Mouse (Mus musculus) hindbrain, embryonic 15.5 days (tissue): ENCODE results near the gene Kin. TPM values are rescaled to one million over a fixed set of nuclear protein-coding genes. Genes with fewer than 3 reads are reported as not detected.
A peak's percentile ranks its signal among the peaks of the same experiment; 100 is the strongest.

Experiments used
- ATAC-seq: fragments of 200-750 bp; cut with Nextera tagmentation; 2 replicates; pipeline ENCODE4 v1.8.0; 2017; ENCODE audit warnings: low read depth, moderate number of reproducible peaks, moderate TSS enrichment; ENCODE audit not compliant: low FRiP score
- H3K27ac ChIP-seq: fragments of 300-500 bp; sonication (generic); replicated peaks from 2 replicates; pipeline ENCODE4 v1.5.1; 2015; ENCODE audit warnings: mild to moderate bottlenecking, inconsistent platforms
- H3K27me3 ChIP-seq: fragments of 300-500 bp; sonication (generic); 2 replicates; pipeline ENCODE4 v1.6.1; 2015; ENCODE audit warnings: control low read depth, inconsistent platforms
- H3K36me3 ChIP-seq: fragments of 300-500 bp; sonication (generic); 2 replicates; pipeline ENCODE4 v1.6.1; 2015; ENCODE audit warnings: control low read depth, inconsistent platforms
- H3K4me1 ChIP-seq: fragments of 300-500 bp; sonication (generic); replicated peaks from 2 replicates; pipeline ENCODE4 v1.6.1; 2015; ENCODE audit warnings: control low read depth, inconsistent platforms
- H3K4me2 ChIP-seq: fragments of 300-500 bp; sonication (generic); 2 replicates; pipeline ENCODE4 v1.6.1; 2015; ENCODE audit warnings: moderate library complexity, mild to moderate bottlenecking, inconsistent platforms
- H3K4me3 ChIP-seq: fragments of 300-500 bp; sonication (generic); 2 replicates; pipeline ENCODE4 v1.5.1; 2015; ENCODE audit warnings: mild to moderate bottlenecking, inconsistent platforms
- H3K9ac ChIP-seq: fragments of 300-500 bp; sonication (generic); 2 replicates; pipeline ENCODE4 v1.6.1; 2015; ENCODE audit warnings: inconsistent platforms
- H3K9me3 ChIP-seq: fragments of 300-500 bp; sonication (generic); 2 replicates; pipeline ENCODE4 v1.6.1; 2016; ENCODE audit warnings: control low read depth, inconsistent platforms
- WGBS: fragments of 180-500 bp; shearing (Covaris S2); methylation state at CpG from one replicate; pipeline ENCODE4 v1.1.7; 2015; 5-methylcytosine and 5-hydroxymethylcytosine counted together
- polyA plus RNA-seq: library from polyadenylated mRNA; unstranded; fragments of >200 nt; fragmentation: Nextera tagmentation; extraction: Ambion mirVana; gene quantifications from 2 replicates; pipeline ENCODE4 v1.2.1, GENCODE M21; 2015

Kin gene
- polyA plus RNA-seq = 27.7 and 29.4 TPM in 2 replicates

DNA sequence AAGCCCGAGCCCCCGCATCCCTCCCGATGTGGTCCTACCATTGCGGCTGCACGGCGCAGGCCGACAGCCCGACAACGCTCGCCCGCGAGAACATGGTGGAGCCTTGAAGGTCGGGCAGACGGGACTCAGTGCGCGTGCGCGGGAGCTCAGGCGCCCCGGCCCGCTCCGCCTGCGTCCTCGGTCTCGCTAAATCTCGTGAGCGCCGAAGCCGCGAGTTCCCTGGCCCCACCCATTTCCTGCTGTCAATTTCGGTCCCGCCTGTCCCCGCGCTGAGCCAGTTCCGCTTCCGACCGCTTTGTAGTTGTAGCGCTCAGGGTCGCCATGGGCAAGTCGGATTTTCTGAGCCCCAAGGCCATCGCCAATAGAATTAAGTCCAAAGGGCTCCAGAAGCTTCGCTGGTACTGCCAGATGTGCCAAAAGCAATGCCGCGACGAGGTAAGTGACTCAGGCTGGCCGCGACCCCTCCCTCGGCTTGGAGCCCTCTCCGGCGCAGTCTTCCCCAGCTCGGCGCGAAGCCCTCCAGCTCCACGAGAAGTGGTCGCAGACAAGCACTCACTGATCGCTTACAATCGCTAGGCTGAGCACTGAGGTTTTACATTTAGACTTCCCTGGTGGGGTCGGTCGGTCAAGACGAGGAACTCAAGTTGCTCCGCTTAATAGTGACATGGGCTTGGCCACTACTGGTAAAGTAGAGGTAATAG, at the start of gene Kin, which contains the start of gene Atp5c1:
Kin (plus strand) TSS at position 284 of the 701 bp plus-strand sequence.
Atp5c1 (minus strand) TSS at position 201 of the 701 bp plus-strand sequence.
- WGBS = under 1% methylated on average over 61 of the region's 61 CpGs

GRCm38 (mm10) chr2:10033684-10034083, 46.7 kb upstream of the Kin start:
- Histone ChIP-seq H3K4me3 (no peak overlapping the region), H3K27ac (no peak overlapping the region), H3K36me3 (no peaks in the 10 kb centered on the region), H3K27me3 (no peaks in the 10 kb centered on the region), H3K4me1 (no peaks in the 10 kb centered on the region), H3K4me2 (no peak overlapping the region), H3K9ac (no peak overlapping the region), H3K9me3 (no peaks in the 10 kb centered on the region)
- 76% methylated on average over 4 of the region's 4 CpGs for WGBS
- no peak for ATAC-seq

More for the DNA sequence above, at the start of gene Kin, which contains the start of gene Atp5c1:
- H3K27me3 ChIP-seq = no peaks in the 10 kb centered on the region
- H3K36me3 ChIP-seq = no peaks in the 10 kb centered on the region
- peak within 1 kb of the TSS; percentile 96 for H3K27ac ChIP-seq
- peak within 1 kb of the TSS; percentile 76 for H3K4me2 ChIP-seq
- peak; percentile 98 for ATAC-seq
- peaks cover 39% of the 10 kb centered on the region for H3K4me1 ChIP-seq
- no peaks in the 10 kb centered on the region for H3K9me3 ChIP-seq
- peak within 1 kb of the TSS; percentile 98 for H3K9ac ChIP-seq
- H3K4me3 ChIP-seq = peak within 1 kb of the TSS; percentile 95

DNA sequence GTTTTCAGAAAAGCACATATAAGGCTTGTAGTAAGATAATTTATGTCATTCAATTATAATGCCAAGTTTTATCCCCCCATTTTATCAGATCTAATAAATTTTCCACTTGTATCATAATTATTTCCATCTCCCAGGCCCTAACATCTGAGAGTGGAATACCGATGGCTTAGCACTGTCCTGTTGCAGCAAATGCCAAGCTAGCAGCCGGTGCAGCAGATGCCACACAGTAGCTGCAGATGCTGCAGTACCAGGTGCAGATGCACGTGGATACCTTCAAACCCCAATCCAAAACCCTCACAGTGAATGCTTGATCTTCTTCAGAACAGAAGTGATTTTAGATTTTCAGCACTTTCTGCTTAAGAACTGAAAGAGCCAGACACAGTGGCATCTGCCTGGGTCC, 45.4 kb upstream of the Kin start:
- Histone ChIP-seq H3K9ac (no peak overlapping the region), H3K36me3 (peaks cover 5% of the 10 kb centered on the region; the same call in 1 of the 2 replicates), H3K4me2 (no peak overlapping the region), H3K4me1 (no peaks in the 10 kb centered on the region), H3K4me3 (no peak overlapping the region), H3K27me3 (no peaks in the 10 kb centered on the region), H3K9me3 (no peaks in the 10 kb centered on the region), H3K27ac (no peak overlapping the region)
- 78% methylated on average over 3 of the region's 3 CpGs for WGBS
- ATAC-seq = no peak

DNA sequence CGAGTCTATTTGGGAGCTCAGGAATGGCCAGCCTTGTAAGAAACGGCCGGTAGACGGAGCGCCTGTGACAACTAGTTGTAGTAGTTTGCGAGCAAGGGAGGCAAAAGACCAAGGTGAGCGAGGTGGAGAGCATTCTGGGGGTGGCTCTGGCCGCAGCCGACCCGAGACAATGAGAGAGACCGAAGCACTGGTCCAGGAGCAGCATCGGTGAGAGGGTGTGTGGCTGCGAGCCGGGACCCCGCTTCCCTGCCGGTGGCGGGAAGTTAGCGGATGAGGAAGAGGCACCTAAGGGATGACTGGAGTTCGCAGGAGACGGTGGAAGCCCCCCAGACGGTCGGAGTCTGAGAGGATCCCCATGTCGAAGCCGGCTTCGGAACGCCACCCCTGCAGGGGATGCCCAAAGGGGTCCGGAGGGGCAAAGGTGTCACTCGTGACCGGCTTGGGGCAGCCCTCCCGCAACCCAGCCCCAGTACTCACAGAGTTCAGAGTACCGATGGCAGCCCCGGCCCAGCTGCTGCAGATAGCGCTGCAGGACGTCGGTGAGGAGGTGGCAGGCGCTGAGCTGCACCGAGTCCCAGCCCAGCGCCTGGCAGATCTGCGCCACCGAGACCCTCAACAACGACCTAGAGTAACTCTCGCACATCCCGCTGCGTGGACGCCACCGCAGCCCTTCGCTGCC, 32.5 kb upstream of the Kin start:
- Histone ChIP-seq H3K27ac (peak overlapping the region; percentile 81), H3K4me1 (peaks cover 23% of the 10 kb centered on the region), H3K9me3 (no peaks in the 10 kb centered on the region), H3K36me3 (no peaks in the 10 kb centered on the region), H3K27me3 (no peaks in the 10 kb centered on the region), H3K9ac (peak overlapping the region; percentile 75), H3K4me2 (peak overlapping the region; percentile 91), H3K4me3 (peak overlapping the region; percentile 99)
- peak; percentile 81 for ATAC-seq
- WGBS = under 1% methylated on average over 47 of the region's 47 CpGs

- peak within 1 kb of the TSS; percentile 99 for H3K4me3 ChIP-seq
- H3K9ac ChIP-seq = peak within 1 kb of the TSS; percentile 75
- no peaks in the 10 kb centered on the region for H3K36me3 ChIP-seq
- H3K27me3 ChIP-seq = no peaks in the 10 kb centered on the region
- H3K9me3 ChIP-seq = no peaks in the 10 kb centered on the region
- ATAC-seq = peak; percentile 96
- H3K4me1 ChIP-seq = peaks cover 23% of the 10 kb centered on the region
- peak within 1 kb of the TSS; percentile 91 for H3K4me2 ChIP-seq
- under 1% methylated on average over 33 of the region's 36 CpGs for WGBS
- H3K27ac ChIP-seq = peak within 1 kb of the TSS; percentile 81
Observed at GRCm38 (mm10) chr2:10048461-10048860, 31.9 kb upstream of the Kin start, which contains the start of gene Taf3. Gene Taf3 (minus strand): TSS chr2:10048596.

GRCm38 (mm10) chr2:10049456-10049855, 30.9 kb upstream of the Kin start:
- no peak for ATAC-seq
- WGBS = 21% methylated on average over 10 of the region's 10 CpGs
- peak overlapping the region; percentile 99 for H3K4me3 ChIP-seq
- peaks cover 7% of the 10 kb centered on the region; the same call in 1 of the 2 replicates for H3K36me3 ChIP-seq
- H3K27me3 ChIP-seq = no peaks in the 10 kb centered on the region
- peaks cover 23% of the 10 kb centered on the region for H3K4me1 ChIP-seq
- no peak overlapping the region for H3K27ac ChIP-seq
- H3K9me3 ChIP-seq = no peaks in the 10 kb centered on the region
- peak overlapping the region; percentile 32; the same call in 1 of the 2 replicates for H3K9ac ChIP-seq
- H3K4me2 ChIP-seq = peak overlapping the region; percentile 91

DNA sequence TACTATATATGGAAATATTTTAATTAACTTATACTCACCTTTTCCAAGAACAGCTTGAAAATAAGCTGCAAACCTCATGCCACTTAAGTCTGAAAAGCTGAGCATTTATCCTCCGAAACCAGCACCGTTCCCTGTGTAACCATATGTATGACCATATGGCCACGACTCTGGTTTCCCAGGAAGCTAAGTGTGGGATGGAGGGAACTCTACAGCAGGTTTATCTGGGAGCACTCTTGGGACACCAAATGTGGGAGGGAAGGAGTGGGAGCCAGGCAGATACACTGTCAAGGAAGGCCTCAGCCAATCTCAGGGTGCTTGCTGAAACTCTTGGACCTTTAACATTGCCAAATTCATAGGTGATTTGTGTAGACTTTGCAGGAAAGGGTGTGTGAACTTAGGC, 29.5 kb upstream of the Kin start:
- Histone ChIP-seq H3K9ac (no peak overlapping the region), H3K36me3 (peaks cover 20% of the 10 kb centered on the region), H3K27ac (no peak overlapping the region), H3K4me2 (no peak overlapping the region), H3K4me1 (peaks cover 23% of the 10 kb centered on the region), H3K4me3 (no peak overlapping the region), H3K27me3 (no peaks in the 10 kb centered on the region), H3K9me3 (no peaks in the 10 kb centered on the region)
- no peak for ATAC-seq
- 76% methylated on average over 3 of the region's 3 CpGs for WGBS

DNA sequence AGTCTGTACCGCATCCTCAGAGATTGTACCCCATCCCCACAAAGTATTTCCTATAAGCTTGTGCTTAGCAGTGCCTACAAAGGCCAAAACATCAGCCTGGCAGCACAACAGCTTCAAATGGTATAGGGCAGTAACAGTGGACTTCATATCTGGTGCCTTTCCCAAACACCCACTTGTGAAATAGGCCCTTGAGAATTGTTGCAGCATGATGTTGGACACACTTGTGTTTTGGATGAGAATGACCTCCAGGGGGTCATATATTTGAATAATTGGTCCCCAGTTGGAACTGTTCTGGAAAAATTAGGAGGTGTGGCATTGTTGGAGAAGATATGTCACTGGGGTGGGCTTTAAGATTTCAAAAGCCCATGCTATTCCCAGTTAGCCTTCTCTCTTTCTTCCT, 28.4 kb upstream of the Kin start:
- Histone ChIP-seq H3K27me3 (no peaks in the 10 kb centered on the region), H3K9ac (no peak overlapping the region), H3K36me3 (peaks cover 29% of the 10 kb centered on the region), H3K9me3 (no peaks in the 10 kb centered on the region), H3K4me1 (peaks cover 16% of the 10 kb centered on the region), H3K27ac (no peak overlapping the region), H3K4me2 (no peak overlapping the region), H3K4me3 (no peak overlapping the region)
- no peak for ATAC-seq
- 96% methylated on average over 1 of the region's 1 CpGs for WGBS

DNA sequence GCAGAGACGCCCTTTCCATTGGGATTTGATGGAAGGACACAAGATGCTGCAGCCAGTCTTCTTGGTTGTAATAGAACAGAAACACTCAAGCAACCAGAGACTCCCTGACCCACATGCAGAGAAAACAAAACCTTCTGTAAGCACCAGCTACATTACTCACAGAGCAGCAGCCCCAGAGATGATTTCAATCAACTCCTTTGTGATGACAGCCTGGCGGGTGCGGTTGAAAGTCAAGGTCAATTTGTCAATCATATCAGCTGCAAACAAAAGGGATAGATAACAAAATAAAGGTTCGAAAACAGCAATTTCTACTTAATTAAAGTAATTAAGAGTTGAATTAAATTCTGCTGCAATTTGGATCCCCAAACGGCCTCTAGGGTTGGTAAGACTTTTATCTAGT, 21.6 kb upstream of the Kin start:
- Histone ChIP-seq H3K4me1 (no peaks in the 10 kb centered on the region), H3K27ac (no peak overlapping the region), H3K9me3 (no peaks in the 10 kb centered on the region), H3K27me3 (no peaks in the 10 kb centered on the region), H3K36me3 (peaks cover 81% of the 10 kb centered on the region), H3K4me2 (no peak overlapping the region), H3K4me3 (no peak overlapping the region), H3K9ac (no peak overlapping the region)
- ATAC-seq = no peak
- WGBS = 91% methylated on average over 5 of the region's 5 CpGs

- no peak for ATAC-seq
- Histone ChIP-seq H3K9ac (no peak overlapping the region), H3K27me3 (no peaks in the 10 kb centered on the region), H3K4me2 (no peak overlapping the region), H3K4me3 (no peak overlapping the region), H3K4me1 (peaks cover 3% of the 10 kb centered on the region), H3K36me3 (peaks cover 13% of the 10 kb centered on the region), H3K9me3 (no peaks in the 10 kb centered on the region), H3K27ac (no peak overlapping the region)
- WGBS = 96% methylated on average over 7 of the region's 7 CpGs
Observed at GRCm38 (mm10) chr2:10071751-10072150, 8.6 kb upstream of the Kin start.

DNA sequence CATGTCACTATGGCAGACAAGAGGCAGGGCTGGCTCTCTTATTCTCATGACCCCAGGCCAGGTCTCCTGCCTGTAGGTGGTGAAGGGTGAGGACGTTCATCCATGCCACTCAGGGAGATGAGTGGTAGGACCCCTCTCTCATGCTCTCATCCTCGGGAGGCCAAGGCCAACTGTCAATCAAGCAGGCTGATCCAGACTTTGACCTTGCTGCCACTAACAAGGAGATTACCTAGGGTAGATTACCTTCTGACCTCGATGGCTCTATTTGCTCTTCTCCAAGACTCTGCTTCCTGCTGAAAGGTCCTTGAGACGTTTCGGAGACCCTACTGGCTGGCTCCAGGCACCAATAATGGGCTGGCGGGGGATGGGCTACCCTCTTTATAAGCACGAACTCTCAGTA, 5.9 kb upstream of the Kin start:
- 84% methylated on average over 7 of the region's 7 CpGs for WGBS
- 0 out of 2 replicates have a peak, but pooled peaks have one; percentile 36 for ATAC-seq
- H3K4me1 ChIP-seq = peaks cover 28% of the 10 kb centered on the region
- H3K4me2 ChIP-seq = no peak overlapping the region
- H3K9me3 ChIP-seq = no peaks in the 10 kb centered on the region
- H3K27ac ChIP-seq = no peak overlapping the region
- H3K4me3 ChIP-seq = no peak overlapping the region
- H3K27me3 ChIP-seq = no peaks in the 10 kb centered on the region
- H3K36me3 ChIP-seq = no peaks in the 10 kb centered on the region
- H3K9ac ChIP-seq = no peak overlapping the region

DNA sequence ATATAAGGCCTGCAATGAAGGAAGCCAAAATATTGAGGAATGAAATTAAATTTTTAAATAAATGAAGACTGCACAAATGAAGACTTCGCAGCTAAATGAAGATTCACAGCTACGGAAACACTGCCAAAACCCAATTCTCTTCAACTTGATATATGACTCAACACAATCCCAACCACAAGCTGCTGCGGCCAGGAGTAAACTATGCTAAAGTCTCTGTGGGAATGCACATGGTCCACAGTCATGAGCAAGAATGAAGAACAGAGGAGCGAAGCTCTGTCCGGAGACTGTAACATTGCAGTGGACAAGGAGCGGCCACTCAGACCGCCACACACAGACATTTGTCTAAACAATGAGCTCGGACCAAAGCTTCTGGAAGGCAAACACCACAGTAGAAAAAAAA, 3.7 kb upstream of the Kin start:
- 92% methylated on average over 8 of the region's 8 CpGs for WGBS
- H3K4me1 ChIP-seq = peaks cover 34% of the 10 kb centered on the region

More for the DNA sequence above, 3.7 kb upstream of the Kin start:
- H3K9me3 ChIP-seq = no peaks in the 10 kb centered on the region
- no peak overlapping the region for H3K4me3 ChIP-seq
- H3K9ac ChIP-seq = no peak overlapping the region
- H3K36me3 ChIP-seq = no peaks in the 10 kb centered on the region
- H3K27me3 ChIP-seq = no peaks in the 10 kb centered on the region
- H3K27ac ChIP-seq = no peak overlapping the region
- no peak overlapping the region for H3K4me2 ChIP-seq
- no peak for ATAC-seq
